Mouse (Mus musculus) MEL (cell line): Measurements from ENCODE around the gene Elovl5.

Experiments
- CTCF ChIP-seq, 3 experiments: IDR thresholded peaks in 2 of 3; conservative IDR thresholded peaks in 1 of 3; 2 replicates each; pipeline ENCODE4 v1.5.1; 2011 to 2012; ENCODE audit warnings: low read length in 3 of 3, low read depth in 2 of 3, mild to moderate bottlenecking in 2 of 3, improper control_type of control experiment in 1 of 3, inconsistent platforms in 1 of 3, mixed read lengths in 1 of 3, moderate library complexity in 1 of 3; ENCODE audit not compliant: control insufficient read depth in 1 of 3, insufficient read depth in 1 of 3, poor library complexity in 1 of 3, severe bottlenecking in 1 of 3
- POLR2A ChIP-seq, 2 experiments: IDR thresholded peaks; 2 replicates each; pipeline ENCODE4 v1.6.1; 2011 to 2012; ENCODE audit warnings: low read length in 2 of 2, mild to moderate bottlenecking in 2 of 2, control low read depth in 1 of 2, improper control_type of control experiment in 1 of 2, low read depth in 1 of 2, moderate library complexity in 1 of 2; ENCODE audit not compliant: control insufficient read depth in 1 of 2, insufficient read depth in 1 of 2, poor library complexity in 1 of 2
- SMC3 ChIP-seq: IDR thresholded peaks from 2 replicates; pipeline ENCODE4 v1.6.1; 2011; ENCODE audit warnings: low read depth, low read length, improper control_type of control experiment

DNA sequence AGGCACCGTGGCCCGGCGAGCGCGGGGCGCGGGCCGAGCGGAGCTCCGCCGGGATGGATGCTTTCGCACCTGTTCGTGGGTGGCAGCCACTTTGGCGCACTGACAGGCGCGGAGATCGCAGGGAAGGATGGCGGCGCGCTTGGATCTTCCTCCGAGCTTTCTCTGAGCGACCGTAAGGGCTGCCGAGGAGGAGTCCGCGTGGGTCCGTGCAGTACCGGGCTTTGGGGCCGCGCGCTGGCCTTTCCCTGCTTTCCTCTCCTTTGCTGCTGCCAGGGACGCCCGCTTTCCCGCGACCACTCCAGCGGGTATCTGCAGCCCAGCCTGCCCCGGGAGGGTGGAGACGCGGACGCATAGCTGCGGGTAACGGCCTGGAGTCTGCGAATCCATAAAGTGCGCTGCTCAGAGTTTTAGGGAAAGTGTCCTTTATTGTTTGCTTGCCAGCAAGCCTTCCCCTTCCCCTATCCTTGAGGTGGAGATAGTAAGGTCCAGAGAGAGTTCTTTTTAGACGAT is 513 bp downstream of the Elovl5 start:
- TF ChIP-seq POLR2A (IDR thresholded peaks at IDR 0.05; ENCODE audit: control insufficient read depth in 1 of 2, insufficient read depth in 1 of 2, low read depth in 1 of 2, low read length in 2 of 2, poor library complexity in 1 of 2) (no peak), SMC3 (no peak), CTCF (IDR thresholded peaks at IDR 0.05 in 2 of 3, conservative IDR thresholded peaks at IDR 0.05 in 1 of 3; ENCODE audit: control insufficient read depth in 1 of 3, insufficient read depth in 1 of 3, low read depth in 2 of 3, low read length in 3 of 3, poor library complexity in 1 of 3, severe bottlenecking in 1 of 3) (no peak)
